Mouse (Mus musculus): ENCODE data around the gene Gdf15. TPM values are rescaled to one million over a fixed set of nuclear protein-coding genes. Genes with fewer than 3 reads are reported as not detected.
A peak's percentile ranks its signal among the peaks of the same experiment; 100 is the strongest.

Gdf15 gene
- total and polyA plus RNA-seq, 3 experiments = 0.15 to 0.63 TPM; not detected in 1

GRCm38 (mm10) chr8:70607898-70608748, 24.1 kb downstream of the Gdf15 start (continued):
- TF ChIP-seq MEF2A (IDR thresholded peaks at IDR 0.05; ENCODE audit: extremely low read depth, insufficient replicate concordance, low read depth, low read length, poor library complexity, severe bottlenecking) (no peak), UBTF (IDR thresholded peaks at IDR 0.05; ENCODE audit: borderline replicate concordance, insufficient read depth, low read depth, low read length) (no peak), HCFC1 (IDR thresholded peaks at IDR 0.05; ENCODE audit: low read depth, low read length) (peak; percentile 51), RAD21 (IDR thresholded peaks at IDR 0.05; ENCODE audit: low read depth, low read length) (no peak), POLR2AphosphoS5 (IDR thresholded peaks at IDR 0.05; ENCODE audit: borderline replicate concordance, low read depth, low read length) (no peak), RCOR1 (IDR thresholded peaks at IDR 0.05; ENCODE audit: low read depth, low read length) (no peak), USF1 (IDR thresholded peaks at IDR 0.05; ENCODE audit: low read depth, low read length) (no peak), ZNF384 (IDR thresholded peaks at IDR 0.05; ENCODE audit: low read depth, low read length) (no peak), POLR2A (IDR thresholded peaks at IDR 0.05; ENCODE audit: control insufficient read depth in 1 of 2, insufficient read depth in 1 of 2, low read depth in 1 of 2, low read length in 2 of 2, poor library complexity in 1 of 2) (peak; percentile 53 to 67), CHD1 (IDR thresholded peaks at IDR 0.05; ENCODE audit: low read depth, low read length) (no peak)

GRCm38 (mm10) chr8:70607603-70607897, 24.7 kb downstream of the Gdf15 start:
- TF ChIP-seq BHLHE40 (IDR thresholded peaks at IDR 0.05; ENCODE audit: borderline replicate concordance, low read depth, low read length) (no peak), USF1 (IDR thresholded peaks at IDR 0.05; ENCODE audit: low read depth, low read length) (peak; percentile 76), TBP (IDR thresholded peaks at IDR 0.05; ENCODE audit: low read depth, low read length) (no peak), MAZ (IDR thresholded peaks at IDR 0.05; ENCODE audit: low read depth, low read length) (0 out of 2 replicates have a peak, but pooled peaks have one; percentile 28), GATA1 (IDR thresholded peaks at IDR 0.05; ENCODE audit: low read depth, low read length) (no peak), ZKSCAN1 (IDR thresholded peaks at IDR 0.05; ENCODE audit: low read depth, low read length) (no peak), GABPA (IDR thresholded peaks at IDR 0.05; ENCODE audit: low read depth, low read length) (no peak), USF2 (IDR thresholded peaks at IDR 0.05; ENCODE audit: borderline replicate concordance in 1 of 2, insufficient read depth in 1 of 2, low read depth in 1 of 2, low read length in 2 of 2) (0 out of 4 replicates have a peak, but pooled peaks of 1 of the 2 experiments have one; percentile 6), NELFE (IDR thresholded peaks at IDR 0.05; ENCODE audit: low read depth, low read length) (no peak), E2F4 (IDR thresholded peaks at IDR 0.05; ENCODE audit: borderline replicate concordance, low read depth, low read length) (no peak)
- Histone ChIP-seq H3K27me3 (ENCODE audit: control insufficient read depth in 1 of 2, insufficient read depth in 2 of 2, low read length in 2 of 2) (no peaks in the 10 kb centered on the region), H3K36me3 (ENCODE audit: control insufficient read depth in 1 of 2, insufficient read depth in 2 of 2, low read length in 2 of 2) (no peaks in the 10 kb centered on the region; a peak in 1 of 4 replicates), H3K4me3 (ENCODE audit: control insufficient read depth in 1 of 2, insufficient read depth in 1 of 2, low read depth in 2 of 2, low read length in 2 of 2) (peak overlapping the region; percentile 88 to 92), H3K27ac (ENCODE audit: control insufficient read depth, low read depth, low read length) (peak overlapping the region; percentile 71), H3K9me3 (replicated peaks; ENCODE audit: insufficient read depth, low read length) (no peaks in the 10 kb centered on the region), H3K9ac (ENCODE audit: control insufficient read depth, low read depth, low read length, poor library complexity, severe bottlenecking) (peak overlapping the region; percentile 96), H3K79me2 (ENCODE audit: control insufficient read depth, insufficient read depth, low read length, poor library complexity) (peaks cover 29% of the 10 kb centered on the region), H3K4me1 (ENCODE audit: control insufficient read depth in 1 of 2, insufficient read depth in 2 of 2, low read length in 2 of 2) (peaks cover 0 to 8% of the 10 kb centered on the region in 2 experiments; a peak in 3 of 4 replicates)
- DNase-seq (ENCODE audit: low read depth, low spot score) = no peak

All from MEL (cell line).